Mouse (Mus musculus): ENCODE data around the gene Fosb. TPM values are rescaled to one million over a fixed set of nuclear protein-coding genes. Genes with fewer than 3 reads are reported as not detected.

The Fosb gene
- polyA plus RNA-seq, 1 experiment from 2014 or later: not detected

DNA sequence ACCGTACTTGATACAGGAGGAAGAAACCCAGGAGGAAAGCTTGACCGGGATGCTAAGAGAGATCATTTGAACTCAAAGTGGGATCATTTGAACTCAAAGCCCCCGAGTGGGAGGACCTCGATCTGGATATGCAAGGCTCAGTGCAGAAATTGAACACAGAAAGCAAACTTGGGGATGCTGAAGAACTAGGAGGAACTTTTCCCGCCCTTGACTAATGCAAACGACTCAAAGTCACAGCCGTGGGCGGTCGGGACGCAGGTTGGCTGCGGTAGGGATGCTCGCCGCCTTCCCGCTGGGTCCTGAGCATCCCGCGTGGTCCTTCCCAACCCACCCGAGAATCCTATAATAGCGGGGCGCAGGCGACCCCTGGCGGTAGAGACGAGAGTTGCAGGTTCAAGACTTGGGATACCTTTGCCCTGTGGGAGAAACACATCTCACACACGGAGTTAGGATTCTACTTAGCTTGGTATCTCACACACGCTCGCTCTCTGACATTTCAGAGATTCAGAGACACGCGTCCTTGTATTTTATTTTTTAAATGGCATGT lies 32.7 kb upstream of the Fosb start:
- no peaks in the 10 kb centered on the region; the same call in 1 of the 2 replicates for H3K36me3 ChIP-seq (replicated peaks)
- H3K27ac ChIP-seq: peak overlapping the region; percentile 71
- H3K9me3 ChIP-seq: no peaks in the 10 kb centered on the region
- peaks cover 22% of the 10 kb centered on the region for H3K27me3 ChIP-seq (ENCODE audit: poor library complexity, severe bottlenecking)
- H3K4me3 ChIP-seq: peak overlapping the region; percentile 64
- peaks cover 46% of the 10 kb centered on the region for H3K4me1 ChIP-seq
- peak; percentile 88 for DNase-seq (ENCODE audit: extremely low spot score, low spot score)
- WGBS: under 1% methylated on average over 27 of the region's 27 CpGs

GRCm38 (mm10) chr7:19341761-19342409 lies 32.0 kb upstream of the Fosb start:
- Histone ChIP-seq H3K4me3 (peak overlapping the region; percentile 64), H3K27me3 (ENCODE audit: poor library complexity, severe bottlenecking) (peaks cover 27% of the 10 kb centered on the region), H3K27ac (peak overlapping the region; percentile 71), H3K36me3 (replicated peaks) (no peaks in the 10 kb centered on the region), H3K9me3 (no peaks in the 10 kb centered on the region), H3K4me1 (peaks cover 46% of the 10 kb centered on the region)
- 2% methylated on average over 41 of the region's 41 CpGs for WGBS
- peak; percentile 48 for DNase-seq (ENCODE audit: extremely low spot score, low spot score)

- no peak for DNase-seq (ENCODE audit: extremely low spot score, low spot score)
- 18% methylated on average over 10 of the region's 10 CpGs for WGBS
- no peaks in the 10 kb centered on the region for H3K36me3 ChIP-seq (replicated peaks)
- H3K9me3 ChIP-seq: no peaks in the 10 kb centered on the region
- H3K27ac ChIP-seq: peak overlapping the region; percentile 71; the same call in 1 of the 2 replicates
- H3K4me1 ChIP-seq: peaks cover 44% of the 10 kb centered on the region
- H3K27me3 ChIP-seq (ENCODE audit: poor library complexity, severe bottlenecking): peaks cover 31% of the 10 kb centered on the region
- H3K4me3 ChIP-seq: peak overlapping the region; percentile 64
Measured at GRCm38 (mm10) chr7:19341250-19341649, 31.4 kb upstream of the Fosb start.

DNA sequence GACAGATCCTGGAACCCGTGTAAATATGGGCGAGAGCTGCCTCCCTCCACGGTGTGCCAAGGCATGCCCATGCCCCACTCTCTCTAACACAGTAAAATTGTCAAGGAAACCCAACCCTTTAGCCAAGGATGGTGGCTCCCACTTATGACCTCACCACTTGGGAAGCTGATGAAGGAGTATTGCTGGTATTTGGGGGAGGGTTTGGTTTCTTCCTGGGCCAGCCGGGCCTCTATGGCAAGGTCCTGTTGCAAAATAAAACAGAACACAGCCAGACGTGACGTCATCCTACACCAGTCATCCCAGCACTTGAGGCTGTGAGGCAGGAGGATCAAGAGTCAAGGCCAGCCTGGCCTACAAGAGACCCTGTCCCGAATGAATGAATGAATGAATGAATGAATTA lies 28.7 kb upstream of the Fosb start:
- peaks cover 32% of the 10 kb centered on the region for H3K4me1 ChIP-seq
- no peak for DNase-seq (ENCODE audit: extremely low spot score, low spot score)
- H3K36me3 ChIP-seq (replicated peaks): no peaks in the 10 kb centered on the region
- H3K9me3 ChIP-seq: no peaks in the 10 kb centered on the region
- WGBS: 79% methylated on average over 7 of the region's 7 CpGs
- no peak overlapping the region for H3K27ac ChIP-seq
- no peak overlapping the region for H3K4me3 ChIP-seq
- H3K27me3 ChIP-seq (ENCODE audit: poor library complexity, severe bottlenecking): peaks cover 39% of the 10 kb centered on the region

GRCm38 (mm10) chr7:19338060-19338459 lies 28.2 kb upstream of the Fosb start:
- no peak overlapping the region for H3K27ac ChIP-seq
- peaks cover 42% of the 10 kb centered on the region for H3K27me3 ChIP-seq (ENCODE audit: poor library complexity, severe bottlenecking)
- H3K9me3 ChIP-seq: no peaks in the 10 kb centered on the region
- H3K36me3 ChIP-seq (replicated peaks): no peaks in the 10 kb centered on the region
- WGBS: 59% methylated on average over 2 of the region's 2 CpGs
- peaks cover 33% of the 10 kb centered on the region for H3K4me1 ChIP-seq
- H3K4me3 ChIP-seq: no peak overlapping the region
- no peak for DNase-seq (ENCODE audit: extremely low spot score, low spot score)

GRCm38 (mm10) chr7:19337122-19337521 lies 27.3 kb upstream of the Fosb start:
- H3K36me3 ChIP-seq (replicated peaks): no peaks in the 10 kb centered on the region
- H3K27ac ChIP-seq: no peak overlapping the region
- peaks cover 47% of the 10 kb centered on the region for H3K27me3 ChIP-seq (ENCODE audit: poor library complexity, severe bottlenecking)
- DNase-seq (ENCODE audit: extremely low spot score, low spot score): no peak
- H3K4me3 ChIP-seq: no peak overlapping the region
- peaks cover 32% of the 10 kb centered on the region for H3K4me1 ChIP-seq
- H3K9me3 ChIP-seq: peaks cover 3% of the 10 kb centered on the region; the same call in 1 of the 2 replicates
- WGBS: 64% methylated on average over 10 of the region's 10 CpGs

- WGBS: 43% methylated on average over 3 of the region's 3 CpGs
- no peak overlapping the region for H3K4me3 ChIP-seq
- H3K9me3 ChIP-seq: peaks cover 3% of the 10 kb centered on the region; the same call in 1 of the 2 replicates
- peaks cover 42% of the 10 kb centered on the region for H3K27me3 ChIP-seq (ENCODE audit: poor library complexity, severe bottlenecking)
- H3K4me1 ChIP-seq: peaks cover 21% of the 10 kb centered on the region
- H3K27ac ChIP-seq: no peak overlapping the region
- no peaks in the 10 kb centered on the region for H3K36me3 ChIP-seq (replicated peaks)
- no peak for DNase-seq (ENCODE audit: extremely low spot score, low spot score)
Measured at GRCm38 (mm10) chr7:19335583-19335982, 25.7 kb upstream of the Fosb start.

DNA sequence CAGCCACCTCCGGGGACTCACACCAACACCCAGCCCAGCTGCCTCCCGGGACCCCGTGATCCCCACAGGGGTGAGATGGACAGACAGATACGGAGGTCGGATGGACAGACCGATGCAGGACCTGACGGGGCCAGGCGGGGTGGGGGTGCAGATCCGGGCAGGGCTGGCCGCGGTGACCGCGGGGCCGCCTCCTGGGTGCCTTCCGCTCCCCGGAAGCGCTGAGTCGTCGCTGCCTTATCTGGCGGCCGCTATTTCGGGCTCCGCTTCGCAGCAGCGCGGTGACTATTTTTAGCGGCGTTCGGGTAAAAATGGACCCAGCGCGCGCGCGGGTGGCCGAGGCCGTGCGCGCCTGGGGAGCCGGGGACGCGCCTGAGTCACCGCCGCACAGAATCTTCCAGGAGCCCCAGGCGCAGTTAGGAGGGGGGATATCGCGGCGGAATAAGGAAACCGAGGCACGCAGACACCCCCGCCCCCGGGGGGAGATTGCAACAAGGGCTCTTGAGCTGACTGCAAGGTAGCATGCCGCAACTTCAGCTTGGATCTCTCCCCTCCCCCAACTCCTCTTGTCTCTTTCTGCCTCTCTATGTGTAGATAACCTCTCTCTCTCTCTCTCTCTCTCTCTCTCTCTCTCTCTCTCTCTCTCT lies 23.0 kb upstream of the Fosb start:
- Histone ChIP-seq H3K27me3 (ENCODE audit: poor library complexity, severe bottlenecking) (peaks cover 37% of the 10 kb centered on the region), H3K4me1 (peaks cover 23% of the 10 kb centered on the region), H3K27ac (peak overlapping the region; percentile 90), H3K9me3 (peaks cover 3% of the 10 kb centered on the region; the same call in 1 of the 2 replicates), H3K4me3 (peak overlapping the region; percentile 77), H3K36me3 (replicated peaks) (no peaks in the 10 kb centered on the region)
- under 1% methylated on average over 52 of the region's 52 CpGs for WGBS
- peak; percentile 39 for DNase-seq (ENCODE audit: extremely low spot score, low spot score)

GRCm38 (mm10) chr7:19331910-19332309 lies 22.1 kb upstream of the Fosb start:
- Histone ChIP-seq H3K27me3 (ENCODE audit: poor library complexity, severe bottlenecking) (peaks cover 32% of the 10 kb centered on the region), H3K4me1 (peaks cover 33% of the 10 kb centered on the region), H3K36me3 (replicated peaks) (no peaks in the 10 kb centered on the region), H3K4me3 (peak overlapping the region; percentile 10; the same call in 1 of the 2 replicates), H3K9me3 (peaks cover 3% of the 10 kb centered on the region; the same call in 1 of the 2 replicates), H3K27ac (no peak overlapping the region)
- no peak for DNase-seq (ENCODE audit: extremely low spot score, low spot score)
- 69% methylated on average over 2 of the region's 2 CpGs for WGBS

DNA sequence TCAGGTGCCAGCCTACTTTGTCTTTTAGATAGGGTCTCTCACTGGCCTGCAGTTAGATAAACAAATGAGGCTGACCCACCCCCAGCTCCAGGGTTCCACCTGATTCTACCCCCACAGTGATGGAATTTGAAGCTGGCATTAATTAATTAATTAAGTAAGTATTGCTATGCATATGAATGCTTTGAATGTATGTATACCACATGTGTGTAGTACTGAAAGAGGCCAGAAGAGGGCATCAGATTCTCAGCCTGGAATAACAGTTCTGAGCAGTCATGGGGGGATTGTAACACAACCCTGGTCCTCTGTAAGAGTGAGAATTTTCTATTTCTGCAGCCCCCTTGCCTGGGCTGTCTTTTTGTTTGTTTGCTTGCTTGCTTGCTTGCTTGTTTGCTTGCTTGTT lies 18.6 kb upstream of the Fosb start:
- H3K4me1 ChIP-seq: peaks cover 36% of the 10 kb centered on the region
- H3K27ac ChIP-seq: no peak overlapping the region
- H3K9me3 ChIP-seq: peaks cover 3% of the 10 kb centered on the region; the same call in 1 of the 2 replicates
- H3K27me3 ChIP-seq (ENCODE audit: poor library complexity, severe bottlenecking): peaks cover 18% of the 10 kb centered on the region
- no peak for DNase-seq (ENCODE audit: extremely low spot score, low spot score)
- H3K36me3 ChIP-seq (replicated peaks): no peaks in the 10 kb centered on the region
- no peak overlapping the region for H3K4me3 ChIP-seq

DNA sequence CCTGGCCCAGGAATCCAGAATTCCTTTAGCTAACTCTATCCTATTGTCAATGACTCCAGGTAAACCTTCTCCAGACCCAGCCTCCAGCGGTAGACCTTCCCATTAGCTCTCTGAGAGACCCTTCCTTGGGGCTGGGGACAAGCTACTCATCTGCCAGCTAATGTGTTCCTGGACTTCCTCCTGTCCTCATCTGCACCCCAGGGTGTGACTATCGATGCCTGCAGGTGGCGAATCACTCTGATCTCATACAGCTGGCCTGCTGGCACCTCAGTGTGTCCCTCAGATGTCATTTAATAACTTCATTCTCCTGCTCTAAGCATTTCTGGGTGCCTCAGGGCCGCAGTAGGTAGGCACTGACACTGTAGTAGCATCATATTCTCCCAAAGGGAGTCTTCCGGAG lies 17.9 kb upstream of the Fosb start:
- Histone ChIP-seq H3K4me1 (peaks cover 30% of the 10 kb centered on the region), H3K27ac (peak overlapping the region; percentile 82), H3K36me3 (replicated peaks) (no peaks in the 10 kb centered on the region), H3K9me3 (peaks cover 2% of the 10 kb centered on the region; the same call in 1 of the 2 replicates), H3K27me3 (ENCODE audit: poor library complexity, severe bottlenecking) (peaks cover 21% of the 10 kb centered on the region), H3K4me3 (peak overlapping the region; percentile 57; the same call in 1 of the 2 replicates)
- 81% methylated on average over 5 of the region's 5 CpGs for WGBS
- DNase-seq (ENCODE audit: extremely low spot score, low spot score): no peak

- peak; percentile 88 for DNase-seq (ENCODE audit: extremely low spot score, low spot score)
- peaks cover 26% of the 10 kb centered on the region for H3K4me1 ChIP-seq
- peaks cover 19% of the 10 kb centered on the region for H3K27me3 ChIP-seq (ENCODE audit: poor library complexity, severe bottlenecking)
- peak overlapping the region; percentile 57 for H3K4me3 ChIP-seq
- 0% methylated on average over 22 of the region's 22 CpGs for WGBS
- H3K9me3 ChIP-seq: no peaks in the 10 kb centered on the region
- H3K36me3 ChIP-seq (replicated peaks): no peaks in the 10 kb centered on the region
- H3K27ac ChIP-seq: peak overlapping the region; percentile 82
Measured at GRCm38 (mm10) chr7:19327128-19327527, 17.3 kb upstream of the Fosb start.

DNA sequence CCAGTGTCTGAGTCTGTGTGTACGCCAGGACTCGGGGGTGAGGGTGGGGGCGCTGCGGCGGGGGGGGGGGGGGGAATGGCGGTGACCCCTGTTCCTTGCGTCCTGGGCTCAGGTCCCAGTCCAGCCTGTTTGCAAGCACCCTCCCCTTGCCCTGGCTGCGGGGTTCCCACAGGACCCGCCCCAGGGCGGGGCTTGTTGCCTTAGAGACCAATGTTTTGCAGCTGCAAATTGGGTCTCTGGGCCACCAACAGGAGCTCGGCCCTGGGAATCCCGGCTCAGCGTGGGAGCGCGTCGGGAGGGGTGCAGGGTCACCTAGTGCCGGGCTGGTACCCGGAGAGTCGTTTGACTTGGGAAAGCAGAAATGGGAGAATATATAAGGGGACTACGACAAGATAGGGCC lies 16.5 kb upstream of the Fosb start:
- Histone ChIP-seq H3K27me3 (ENCODE audit: poor library complexity, severe bottlenecking) (peaks cover 12% of the 10 kb centered on the region), H3K27ac (peak overlapping the region; percentile 82), H3K4me1 (peaks cover 30% of the 10 kb centered on the region), H3K4me3 (peak overlapping the region; percentile 57), H3K9me3 (no peaks in the 10 kb centered on the region), H3K36me3 (replicated peaks) (no peaks in the 10 kb centered on the region)
- DNase-seq (ENCODE audit: extremely low spot score, low spot score): peak; percentile 92
- 1% methylated on average over 20 of the region's 20 CpGs for WGBS
